Mouse (Mus musculus) limb, embryonic 10.5 days (tissue): ENCODE measurements around the gene Hnrnpa3. TPM values are rescaled to one million over a fixed set of nuclear protein-coding genes. Genes with fewer than 3 reads are reported as not detected.
"Not testable (repeated sequence)": the region's sequence is repeated elsewhere in the genome, so short reads cannot be mapped to it uniquely, and the experiment has no call there.

ENCODE experiments used
- DNase-seq: peaks from one replicate; pipeline ENCODE4 v3.0.0-alpha.2; 2017; ENCODE audit warnings: low spot score
- H3K27ac ChIP-seq: fragments of 300-500 bp; sonication (generic); 2 replicates; pipeline ENCODE4 v1.5.1; 2016; ENCODE audit warnings: mild to moderate bottlenecking
- H3K27me3 ChIP-seq: fragments of 300-500 bp; sonication (generic); 2 replicates; pipeline ENCODE4 v1.6.1; 2016; ENCODE audit warnings: low read depth, mild to moderate bottlenecking; ENCODE audit not compliant: poor library complexity, severe bottlenecking
- H3K36me3 ChIP-seq: fragments of 300-500 bp; sonication (generic); 2 replicates; pipeline ENCODE4 v1.6.1; 2016; ENCODE audit warnings: mild to moderate bottlenecking, moderate library complexity
- H3K4me1 ChIP-seq: fragments of 300-500 bp; sonication (generic); 2 replicates; pipeline ENCODE4 v1.6.1; 2016
- H3K4me3 ChIP-seq: fragments of 300-500 bp; sonication (generic); 2 replicates; pipeline ENCODE4 v1.5.1; 2016; ENCODE audit warnings: mild to moderate bottlenecking, moderate library complexity
- H3K9me3 ChIP-seq: fragments of 300-500 bp; sonication (generic); replicated peaks from 2 replicates; pipeline ENCODE4 v1.6.1; 2016; ENCODE audit warnings: mild to moderate bottlenecking
- WGBS: fragments of 180-500 bp; shearing (Covaris S2); methylation state at CpG from one replicate; pipeline ENCODE4 v1.1.7; 2016; 5-methylcytosine and 5-hydroxymethylcytosine counted together
- polyA plus RNA-seq: library from polyadenylated mRNA; unstranded; fragments of >200 nt; fragmentation: Nextera tagmentation; extraction: Ambion mirVana; gene quantifications from 2 replicates; pipeline ENCODE4 v1.2.1, GENCODE M21; 2016

Gene Hnrnpa3
- polyA plus RNA-seq, 1 experiment from 2014 or later = 369 TPM

- H3K9me3 ChIP-seq = no peaks in the 10 kb centered on the region
- H3K27ac ChIP-seq = no peak overlapping the region
- DNase-seq = no peak
- no peaks in the 10 kb centered on the region for H3K27me3 ChIP-seq
- H3K36me3 ChIP-seq = 0 out of 2 replicates have a peak, but pooled peaks cover 4% of the 10 kb centered on the region
- 89% methylated on average over 10 of the region's 10 CpGs for WGBS
- no peak overlapping the region for H3K4me3 ChIP-seq
- H3K4me1 ChIP-seq = peaks cover 36% of the 10 kb centered on the region
These were observed 30.6 kb downstream of the Hnrnpa3 start for GRCm38 (mm10) chr2:75689482-75690158.

- H3K27ac ChIP-seq = no peak overlapping the region
- 98% methylated on average over 4 of the region's 4 CpGs for WGBS
- H3K27me3 ChIP-seq = no peaks in the 10 kb centered on the region
- 0 out of 2 replicates have a peak, but pooled peaks cover 8% of the 10 kb centered on the region for H3K36me3 ChIP-seq
- H3K4me3 ChIP-seq = no peak overlapping the region
- H3K9me3 ChIP-seq = no peaks in the 10 kb centered on the region
- DNase-seq = no peak
- H3K4me1 ChIP-seq = peaks cover 34% of the 10 kb centered on the region
These were observed 31.6 kb downstream of the Hnrnpa3 start for GRCm38 (mm10) chr2:75690656-75691055.

GRCm38 (mm10) chr2:75691316-75691715 lies 32.3 kb downstream of the Hnrnpa3 start:
- Histone ChIP-seq H3K4me1 (peaks cover 35% of the 10 kb centered on the region), H3K4me3 (no peak overlapping the region)
- WGBS = 76% methylated on average over 8 of the region's 8 CpGs

GRCm38 (mm10) chr2:75692369-75692768 lies 33.3 kb downstream of the Hnrnpa3 start:
- H3K4me3 ChIP-seq = no peak overlapping the region
- no peak for DNase-seq
- H3K9me3 ChIP-seq = no peaks in the 10 kb centered on the region
- H3K4me1 ChIP-seq = peaks cover 46% of the 10 kb centered on the region
- no peaks in the 10 kb centered on the region for H3K27me3 ChIP-seq
- H3K27ac ChIP-seq = no peak overlapping the region
- WGBS = 92% methylated on average over 6 of the region's 6 CpGs
- 0 out of 2 replicates have a peak, but pooled peaks cover 8% of the 10 kb centered on the region for H3K36me3 ChIP-seq

More at GRCm38 (mm10) chr2:75691316-75691715, 32.3 kb downstream of the Hnrnpa3 start:
- Histone ChIP-seq H3K27ac (no peak overlapping the region), H3K9me3 (no peaks in the 10 kb centered on the region), H3K27me3 (no peaks in the 10 kb centered on the region), H3K36me3 (0 out of 2 replicates have a peak, but pooled peaks cover 8% of the 10 kb centered on the region)
- no peak for DNase-seq

- H3K9me3 ChIP-seq, H3K4me3 ChIP-seq, H3K27me3 ChIP-seq, H3K27ac ChIP-seq, H3K36me3 ChIP-seq, DNase-seq: not testable (repeated sequence)
- peaks cover 60% of the 10 kb centered on the region for H3K4me1 ChIP-seq
- WGBS = 90% methylated on average over 3 of the region's 3 CpGs
These were observed 35.9 kb downstream of the Hnrnpa3 start for GRCm38 (mm10) chr2:75694926-75695325.

- no peak overlapping the region for H3K27ac ChIP-seq
- no peak for DNase-seq
- 54% methylated on average over 9 of the region's 9 CpGs for WGBS
- H3K9me3 ChIP-seq = no peaks in the 10 kb centered on the region
- H3K4me3 ChIP-seq = no peak overlapping the region
- H3K27me3 ChIP-seq = no peaks in the 10 kb centered on the region
- H3K36me3 ChIP-seq = 0 out of 2 replicates have a peak, but pooled peaks cover 5% of the 10 kb centered on the region
- peaks cover 66% of the 10 kb centered on the region for H3K4me1 ChIP-seq
These were observed 36.8 kb downstream of the Hnrnpa3 start for GRCm38 (mm10) chr2:75695676-75696350.

- Histone ChIP-seq H3K4me1 (peaks cover 68% of the 10 kb centered on the region), H3K27ac (no peak overlapping the region), H3K9me3 (no peaks in the 10 kb centered on the region), H3K27me3 (no peaks in the 10 kb centered on the region), H3K4me3 (no peak overlapping the region), H3K36me3 (0 out of 2 replicates have a peak, but pooled peaks cover 5% of the 10 kb centered on the region)
- 66% methylated on average over 5 of the region's 5 CpGs for WGBS
- DNase-seq = no peak
These were observed 37.3 kb downstream of the Hnrnpa3 start for GRCm38 (mm10) chr2:75696371-75696770.

GRCm38 (mm10) chr2:75697222-75697621 lies 38.2 kb downstream of the Hnrnpa3 start:
- H3K4me1 ChIP-seq = peaks cover 73% of the 10 kb centered on the region
- DNase-seq = no peak
- no peak overlapping the region for H3K27ac ChIP-seq
- no peak overlapping the region for H3K4me3 ChIP-seq
- H3K36me3 ChIP-seq = 0 out of 2 replicates have a peak, but pooled peaks cover 5% of the 10 kb centered on the region
- 84% methylated on average over 3 of the region's 3 CpGs for WGBS
- H3K27me3 ChIP-seq = no peaks in the 10 kb centered on the region
- H3K9me3 ChIP-seq = no peaks in the 10 kb centered on the region

- Histone ChIP-seq H3K27ac (no peak overlapping the region), H3K9me3 (no peaks in the 10 kb centered on the region), H3K4me3 (no peak overlapping the region), H3K27me3 (no peaks in the 10 kb centered on the region), H3K4me1 (peaks cover 73% of the 10 kb centered on the region), H3K36me3 (0 out of 2 replicates have a peak, but pooled peaks cover 5% of the 10 kb centered on the region)
- 49% methylated on average over 4 of the region's 4 CpGs for WGBS
- DNase-seq = no peak
These were observed 38.9 kb downstream of the Hnrnpa3 start for GRCm38 (mm10) chr2:75698007-75698406.

- Histone ChIP-seq H3K27me3 (no peaks in the 10 kb centered on the region), H3K4me1 (peaks cover 71% of the 10 kb centered on the region), H3K27ac (no peak overlapping the region), H3K4me3 (no peak overlapping the region), H3K9me3 (no peaks in the 10 kb centered on the region), H3K36me3 (0 out of 2 replicates have a peak, but pooled peaks cover 5% of the 10 kb centered on the region)
- DNase-seq = no peak
- WGBS = 90% methylated on average over 3 of the region's 3 CpGs
These were observed 39.8 kb downstream of the Hnrnpa3 start for GRCm38 (mm10) chr2:75698874-75699273.

GRCm38 (mm10) chr2:75700543-75700942 lies 41.5 kb downstream of the Hnrnpa3 start:
- WGBS = 93% methylated on average over 3 of the region's 3 CpGs
- Histone ChIP-seq H3K4me1 (peaks cover 86% of the 10 kb centered on the region), H3K27me3 (no peaks in the 10 kb centered on the region)

GRCm38 (mm10) chr2:75701207-75701606 lies 42.1 kb downstream of the Hnrnpa3 start:
- Histone ChIP-seq H3K4me1 (peaks cover 79% of the 10 kb centered on the region), H3K27ac (peak overlapping the region; percentile 30; the same call in 1 of the 2 replicates), H3K27me3 (no peaks in the 10 kb centered on the region), H3K9me3 (no peaks in the 10 kb centered on the region), H3K4me3 (no peak overlapping the region), H3K36me3 (0 out of 2 replicates have a peak, but pooled peaks cover 2% of the 10 kb centered on the region)
- DNase-seq = no peak
- WGBS = 60% methylated on average over 3 of the region's 3 CpGs

More at GRCm38 (mm10) chr2:75700543-75700942, 41.5 kb downstream of the Hnrnpa3 start:
- DNase-seq = no peak
- Histone ChIP-seq H3K9me3 (no peaks in the 10 kb centered on the region), H3K36me3 (0 out of 2 replicates have a peak, but pooled peaks cover 2% of the 10 kb centered on the region), H3K27ac (no peak overlapping the region), H3K4me3 (no peak overlapping the region)
